Mouse (Mus musculus) forebrain, embryonic 12.5 days (tissue): ENCODE data around the gene Prcd. TPM values are rescaled to one million over a fixed set of nuclear protein-coding genes. Genes with fewer than 3 reads are reported as not detected.

Experiments used
- ATAC-seq: fragments of 200-750 bp; cut with Nextera tagmentation; 2 replicates; pipeline ENCODE4 v1.8.0; 2017; ENCODE audit warnings: moderate TSS enrichment; ENCODE audit not compliant: low FRiP score
- H3K27ac ChIP-seq: fragments of 300-500 bp; sonication (generic); 2 replicates; pipeline ENCODE4 v1.5.1; 2016; ENCODE audit warnings: mild to moderate bottlenecking
- H3K27me3 ChIP-seq: fragments of 300-500 bp; sonication (generic); 2 replicates; pipeline ENCODE4 v1.6.1; 2016; ENCODE audit warnings: mild to moderate bottlenecking
- H3K36me3 ChIP-seq: fragments of 300-500 bp; sonication (generic); replicated peaks from 2 replicates; pipeline ENCODE4 v1.6.1; 2016; ENCODE audit warnings: mild to moderate bottlenecking
- H3K4me1 ChIP-seq: fragments of 300-500 bp; sonication (generic); 2 replicates; pipeline ENCODE4 v1.6.1; 2016
- H3K4me2 ChIP-seq: fragments of 300-500 bp; sonication (generic); 2 replicates; pipeline ENCODE4 v1.6.1; 2016; ENCODE audit warnings: mild to moderate bottlenecking, moderate library complexity
- H3K4me3 ChIP-seq: fragments of 300-500 bp; sonication (generic); replicated peaks from 2 replicates; pipeline ENCODE4 v1.5.1; 2016; ENCODE audit warnings: mild to moderate bottlenecking
- H3K9ac ChIP-seq: fragments of 300-500 bp; sonication (generic); 2 replicates; pipeline ENCODE4 v1.6.1; 2016; ENCODE audit warnings: mild to moderate bottlenecking
- H3K9me3 ChIP-seq: fragments of 300-500 bp; sonication (generic); 2 replicates; pipeline ENCODE4 v1.6.1; 2016
- WGBS: fragments of 180-500 bp; shearing (Covaris S2); methylation state at CpG from one replicate; pipeline ENCODE4 v1.1.7; 2016; 5-methylcytosine and 5-hydroxymethylcytosine counted together
- polyA plus RNA-seq: library from polyadenylated mRNA; unstranded; fragments of >200 nt; fragmentation: Nextera tagmentation; extraction: Ambion mirVana; gene quantifications from 2 replicates; pipeline ENCODE4 v1.2.1, GENCODE M21; 2016

The Prcd gene
- polyA plus RNA-seq, 1 experiment from 2014 or later = 1.3 TPM

DNA sequence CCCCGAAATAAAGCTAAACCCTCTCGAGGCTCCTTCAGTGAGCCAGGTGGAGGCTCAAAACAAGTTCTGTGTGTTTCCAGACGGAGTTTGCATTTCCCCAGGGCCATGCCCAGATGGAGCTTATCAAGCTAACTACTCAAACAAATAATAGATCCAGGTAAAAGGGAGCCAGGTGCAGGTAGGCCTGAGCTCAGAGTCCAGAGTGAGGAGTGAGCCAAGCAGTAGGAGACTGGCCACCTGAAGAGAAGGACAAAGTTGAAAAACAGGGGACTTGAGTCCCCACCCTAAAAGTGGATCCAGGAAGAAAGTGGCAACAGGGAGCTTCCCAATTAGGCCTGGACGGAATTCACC is 40.5 kb downstream of the Prcd start:
- 28% methylated on average over 4 of the region's 4 CpGs for WGBS
- Histone ChIP-seq H3K27ac (no peak overlapping the region), H3K36me3 (no peaks in the 10 kb centered on the region), H3K4me1 (peaks cover 16% of the 10 kb centered on the region), H3K27me3 (peaks cover 43% of the 10 kb centered on the region), H3K4me2 (peak overlapping the region; percentile 60), H3K4me3 (peak overlapping the region; percentile 39), H3K9me3 (no peaks in the 10 kb centered on the region), H3K9ac (peak overlapping the region; percentile 40; the same call in 1 of the 2 replicates)
- ATAC-seq = no peak

DNA sequence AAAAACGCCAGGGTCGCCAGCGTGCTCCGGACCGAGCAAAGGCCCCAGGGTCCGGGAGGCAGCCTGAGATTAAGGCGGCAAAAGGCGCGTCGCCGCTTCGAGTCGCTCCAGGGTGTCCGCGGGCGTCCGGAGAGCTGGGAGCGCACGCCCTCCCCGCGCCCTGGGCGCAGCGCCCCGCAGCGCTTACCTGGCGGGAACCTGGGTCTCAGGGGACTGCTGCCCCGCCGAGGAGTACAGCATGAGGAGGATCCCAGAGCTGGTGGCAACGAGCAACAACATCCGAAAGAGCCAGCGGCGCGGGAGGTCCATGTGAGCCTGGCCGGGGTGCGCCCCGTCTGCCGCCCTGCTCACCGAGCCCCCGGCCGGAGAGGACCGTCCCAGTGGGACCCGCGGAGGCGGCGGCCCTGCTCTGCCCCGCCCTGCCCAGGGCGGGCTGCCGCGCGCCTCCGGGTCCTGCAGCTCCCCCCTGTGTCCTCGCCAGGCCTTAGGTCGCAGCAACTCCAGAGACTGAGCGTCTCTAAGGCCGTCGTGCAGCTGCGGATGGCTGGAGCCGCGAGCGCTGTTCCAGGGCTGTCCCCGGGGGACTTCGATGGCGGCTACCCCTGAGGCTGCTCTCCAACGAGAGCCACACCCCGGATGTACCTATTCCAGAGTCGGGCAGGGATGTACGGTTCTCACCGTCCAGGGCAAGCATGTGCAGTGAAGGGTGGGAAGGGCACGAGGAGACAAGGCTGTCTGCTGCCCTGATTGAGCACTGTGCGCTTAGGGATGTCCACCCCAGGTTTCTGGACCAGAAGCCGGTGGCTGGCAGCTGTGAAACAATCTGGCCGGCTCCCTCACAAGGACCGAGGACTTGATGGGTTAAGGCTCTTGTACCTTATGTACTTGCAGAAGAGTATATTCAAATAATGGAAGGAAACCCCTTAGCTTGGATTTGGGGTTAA is 41.2 kb downstream of the Prcd start:
- H3K4me3 ChIP-seq = peak overlapping the region; percentile 39
- no peaks in the 10 kb centered on the region for H3K36me3 ChIP-seq
- H3K27me3 ChIP-seq = peaks cover 43% of the 10 kb centered on the region
- H3K4me1 ChIP-seq = peaks cover 16% of the 10 kb centered on the region
- no peaks in the 10 kb centered on the region for H3K9me3 ChIP-seq
- no peak for ATAC-seq
- H3K9ac ChIP-seq = peak overlapping the region; percentile 40
- peak overlapping the region; percentile 60 for H3K4me2 ChIP-seq
- no peak overlapping the region for H3K27ac ChIP-seq
- 1% methylated on average over 70 of the region's 73 CpGs for WGBS

DNA sequence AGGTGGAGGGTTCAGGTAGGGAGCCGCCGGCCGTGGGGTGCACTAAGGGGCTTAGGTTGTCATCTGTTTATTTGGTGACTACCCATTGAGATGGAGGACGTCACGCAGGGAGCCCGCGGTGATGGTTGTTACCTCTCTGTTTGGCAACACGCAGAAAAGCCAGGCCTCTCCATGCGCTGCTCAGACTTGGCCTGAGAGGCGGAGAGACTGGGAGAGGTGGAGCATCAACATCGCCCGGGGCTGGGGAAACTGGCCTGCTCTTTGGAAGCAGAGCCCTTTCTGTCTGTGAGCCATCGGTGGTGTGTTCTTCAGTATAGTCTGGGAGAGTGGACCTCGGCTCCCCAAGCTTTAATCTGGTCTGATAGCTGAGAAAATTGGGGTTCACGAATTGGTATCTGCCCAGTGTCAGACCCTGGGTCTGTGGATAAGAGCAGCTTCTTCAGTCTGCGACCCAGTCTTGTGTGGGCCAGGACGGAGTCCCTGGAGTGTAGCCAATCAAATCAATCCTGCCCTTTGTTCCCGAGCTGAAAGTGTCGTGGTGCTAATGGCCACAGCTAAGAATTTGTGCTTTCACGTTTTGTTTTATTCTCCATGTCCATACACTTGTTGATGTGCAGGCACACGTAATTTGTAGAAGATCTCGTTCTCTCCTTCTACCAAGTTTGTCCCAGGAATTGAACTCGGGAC is 42.0 kb downstream of the Prcd start:
- Histone ChIP-seq H3K9me3 (no peaks in the 10 kb centered on the region), H3K27ac (no peak overlapping the region), H3K9ac (no peak overlapping the region), H3K4me1 (peaks cover 16% of the 10 kb centered on the region), H3K27me3 (peaks cover 43% of the 10 kb centered on the region), H3K4me3 (no peak overlapping the region), H3K36me3 (no peaks in the 10 kb centered on the region), H3K4me2 (no peak overlapping the region)
- no peak for ATAC-seq
- 22% methylated on average over 23 of the region's 23 CpGs for WGBS

DNA sequence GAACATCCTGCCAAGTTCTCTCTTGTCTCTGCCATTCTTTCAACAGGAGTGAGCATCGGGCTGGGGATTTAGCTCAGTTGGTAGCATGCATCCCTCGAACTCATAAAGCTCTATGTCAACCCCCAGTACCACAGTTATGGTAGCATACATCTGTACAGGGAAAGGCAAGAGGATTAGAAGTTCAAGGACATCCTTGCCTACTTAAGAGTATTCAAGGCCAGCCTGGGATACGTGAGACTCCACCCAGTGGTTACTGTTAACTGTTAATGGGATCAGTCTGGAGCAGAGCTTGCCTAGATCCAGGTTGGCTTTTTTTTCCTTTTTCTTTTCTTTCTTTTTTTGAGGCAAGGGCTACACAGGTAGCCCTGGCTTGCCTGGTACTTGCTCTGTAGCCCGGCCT is 43.1 kb downstream of the Prcd start:
- Histone ChIP-seq H3K9ac (no peak overlapping the region), H3K9me3 (no peaks in the 10 kb centered on the region), H3K27me3 (peaks cover 43% of the 10 kb centered on the region), H3K4me1 (peaks cover 16% of the 10 kb centered on the region), H3K4me2 (no peak overlapping the region), H3K36me3 (no peaks in the 10 kb centered on the region), H3K4me3 (no peak overlapping the region), H3K27ac (no peak overlapping the region)
- WGBS = 87% methylated on average over 4 of the region's 4 CpGs
- ATAC-seq = no peak

DNA sequence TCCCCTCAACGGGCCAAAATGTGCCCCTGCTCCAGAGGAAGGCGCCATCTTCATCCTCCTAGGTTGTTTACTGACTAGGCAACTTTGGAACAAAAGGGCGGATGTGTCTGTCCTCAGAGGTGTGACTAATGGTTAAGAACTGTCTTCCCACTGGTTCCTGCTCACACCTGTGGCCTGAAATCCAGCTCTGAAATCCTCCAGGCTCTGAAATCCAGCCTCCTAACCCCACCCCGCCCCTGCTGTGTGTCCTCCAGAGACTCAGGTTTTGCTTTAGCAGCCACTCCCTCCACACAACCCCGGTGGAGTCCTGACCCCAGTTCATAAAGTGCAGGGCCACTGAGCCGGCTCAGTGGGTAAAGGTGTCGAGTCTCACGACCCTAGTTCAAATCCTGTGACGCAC is 44.2 kb downstream of the Prcd start:
- H3K9me3 ChIP-seq = no peaks in the 10 kb centered on the region
- WGBS = 72% methylated on average over 9 of the region's 9 CpGs
- peaks cover 40% of the 10 kb centered on the region for H3K27me3 ChIP-seq
- no peak overlapping the region for H3K4me2 ChIP-seq
- no peak for ATAC-seq
- no peak overlapping the region for H3K9ac ChIP-seq
- no peak overlapping the region for H3K4me3 ChIP-seq
- H3K4me1 ChIP-seq = peaks cover 16% of the 10 kb centered on the region
- H3K27ac ChIP-seq = no peak overlapping the region
- H3K36me3 ChIP-seq = no peaks in the 10 kb centered on the region

DNA sequence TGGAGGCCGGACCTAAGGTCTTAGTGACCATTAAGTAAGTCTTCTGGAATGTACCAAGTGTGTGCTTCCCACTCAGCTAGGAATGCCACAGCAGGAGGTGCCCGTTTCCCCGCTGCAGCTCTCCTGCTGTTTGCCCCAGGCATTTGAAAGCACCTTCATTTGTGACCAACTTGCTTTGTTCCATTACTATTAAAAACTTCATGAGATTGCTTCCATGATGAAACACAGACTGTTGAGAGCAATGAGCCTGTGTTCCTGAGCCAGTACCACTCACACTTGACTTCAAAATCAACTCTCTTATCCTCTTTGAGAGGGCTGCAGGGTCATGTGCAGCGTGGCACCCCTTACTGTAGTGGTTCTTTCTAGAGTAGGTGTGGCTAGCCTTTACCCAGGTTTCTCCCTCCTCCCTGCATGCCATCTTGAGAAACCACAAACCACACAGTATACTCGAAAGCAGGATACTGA is 48.1 kb downstream of the Prcd start:
- no peak for ATAC-seq
- Histone ChIP-seq H3K27ac (no peak overlapping the region), H3K4me3 (no peak overlapping the region), H3K9ac (no peak overlapping the region), H3K36me3 (no peaks in the 10 kb centered on the region), H3K4me1 (no peaks in the 10 kb centered on the region), H3K9me3 (no peaks in the 10 kb centered on the region), H3K4me2 (no peak overlapping the region), H3K27me3 (peaks cover 4% of the 10 kb centered on the region)
- 36% methylated on average over 5 of the region's 5 CpGs for WGBS

DNA sequence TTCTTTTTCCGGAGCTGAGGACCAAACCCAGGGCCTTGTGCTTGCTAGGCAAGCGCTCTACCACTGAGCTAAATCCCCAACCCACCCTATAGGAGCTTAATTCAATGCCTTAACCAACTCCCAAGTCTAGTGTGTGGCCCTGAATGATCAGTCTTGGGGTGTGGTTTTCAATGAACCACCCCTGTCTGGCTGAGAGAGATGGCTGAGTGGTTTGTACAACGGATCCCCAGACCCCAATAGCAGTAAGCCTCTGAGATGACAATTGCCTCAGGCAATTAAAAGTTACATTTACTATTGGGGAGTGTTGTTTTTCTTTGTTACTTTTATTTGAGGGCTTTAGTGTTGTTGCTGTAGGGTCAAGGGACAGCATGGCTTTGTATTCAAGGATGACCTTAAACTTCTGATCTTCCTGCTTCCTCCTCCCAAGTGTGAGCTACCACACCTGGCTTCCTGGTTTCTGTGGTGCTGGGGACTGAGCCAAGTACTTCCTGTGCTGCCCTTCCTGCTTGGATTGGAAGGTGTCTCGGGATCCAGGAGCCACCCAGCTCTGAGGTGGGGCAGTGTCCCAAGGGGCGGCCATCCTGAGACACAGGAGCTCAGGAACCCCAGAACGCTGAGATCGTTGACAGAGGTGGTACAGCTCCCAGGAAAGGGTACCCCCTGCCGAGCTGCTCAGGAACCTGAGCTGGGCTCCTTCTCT is 51.2 kb downstream of the Prcd start:
- Histone ChIP-seq H3K4me1 (no peaks in the 10 kb centered on the region), H3K36me3 (no peaks in the 10 kb centered on the region), H3K27me3 (no peaks in the 10 kb centered on the region), H3K9me3 (no peaks in the 10 kb centered on the region), H3K4me2 (no peak overlapping the region), H3K9ac (no peak overlapping the region), H3K4me3 (no peak overlapping the region), H3K27ac (no peak overlapping the region)
- 93% methylated on average over 8 of the region's 8 CpGs for WGBS
- ATAC-seq = no peak

DNA sequence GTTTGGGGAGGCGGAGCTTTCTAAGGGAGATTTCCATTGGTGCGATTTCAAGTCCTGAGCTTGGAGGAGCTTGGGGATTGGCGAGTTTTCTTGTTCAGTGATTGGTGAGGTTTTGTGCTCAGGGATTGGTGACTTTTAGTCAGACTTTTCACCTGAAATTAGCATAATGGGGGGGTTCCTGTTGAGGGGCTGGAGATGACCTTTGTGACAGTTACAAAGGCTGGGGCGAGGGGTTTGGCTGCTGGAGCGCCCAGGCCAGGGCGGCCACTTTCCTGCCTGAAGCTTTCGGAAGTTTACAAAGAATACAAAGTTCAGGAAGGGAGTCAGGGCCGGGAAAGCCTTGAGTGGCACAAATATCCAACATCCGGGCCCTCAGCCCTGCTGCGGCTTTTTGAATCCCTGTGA is 51.9 kb downstream of the Prcd start:
- Histone ChIP-seq H3K9ac (no peak overlapping the region), H3K4me3 (no peak overlapping the region), H3K4me2 (no peak overlapping the region), H3K4me1 (peaks cover 2% of the 10 kb centered on the region), H3K9me3 (no peaks in the 10 kb centered on the region), H3K27ac (no peak overlapping the region), H3K36me3 (no peaks in the 10 kb centered on the region), H3K27me3 (no peaks in the 10 kb centered on the region)
- 92% methylated on average over 10 of the region's 10 CpGs for WGBS
- no peak for ATAC-seq

DNA sequence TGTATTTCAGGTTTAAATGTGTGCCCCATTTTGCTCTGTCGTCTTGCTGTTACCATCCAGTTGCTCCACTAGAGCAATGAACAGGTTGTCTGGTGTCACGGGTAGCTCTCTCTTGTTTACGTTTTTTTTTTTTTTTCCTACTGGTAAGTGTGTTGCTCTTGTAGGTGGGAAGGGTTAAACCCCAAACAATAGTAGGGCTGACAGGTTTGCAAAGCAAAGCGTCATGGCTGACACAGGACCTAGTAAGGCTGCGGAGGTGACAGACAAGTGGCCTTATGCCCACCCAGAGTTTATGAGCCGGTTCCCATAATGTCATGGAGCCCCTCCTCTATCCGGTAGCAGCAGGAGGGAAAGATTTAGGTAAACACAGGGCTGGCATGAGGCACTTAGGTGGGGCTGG is 53.0 kb downstream of the Prcd start:
- Histone ChIP-seq H3K4me3 (no peak overlapping the region), H3K27me3 (no peaks in the 10 kb centered on the region), H3K36me3 (no peaks in the 10 kb centered on the region), H3K27ac (no peak overlapping the region), H3K9ac (no peak overlapping the region), H3K4me2 (no peak overlapping the region), H3K4me1 (peaks cover 7% of the 10 kb centered on the region), H3K9me3 (no peaks in the 10 kb centered on the region)
- ATAC-seq = no peak
- WGBS = 59% methylated on average over 7 of the region's 7 CpGs

DNA sequence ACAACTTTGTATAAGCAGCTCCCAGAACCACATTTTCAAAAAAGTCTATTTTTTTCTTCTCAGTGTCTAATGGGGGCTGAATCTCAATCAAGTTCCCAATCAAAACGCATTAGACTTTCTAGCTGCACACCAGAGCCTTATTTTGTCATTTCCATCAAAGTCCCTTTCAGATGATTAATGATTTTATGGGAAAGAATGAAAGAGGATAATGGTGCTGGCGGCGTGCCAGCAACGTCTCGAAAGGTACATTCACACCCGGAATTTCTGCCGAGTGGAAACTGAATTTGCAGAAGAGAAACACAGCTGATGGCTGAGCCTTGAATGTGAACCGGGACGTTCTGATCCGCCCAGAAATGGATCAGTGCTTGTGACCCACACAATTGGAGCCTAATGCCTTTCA is 56.8 kb downstream of the Prcd start:
- H3K4me3 ChIP-seq = no peak overlapping the region
- H3K9me3 ChIP-seq = no peaks in the 10 kb centered on the region
- H3K4me2 ChIP-seq = no peak overlapping the region
- 41% methylated on average over 10 of the region's 10 CpGs for WGBS
- no peaks in the 10 kb centered on the region for H3K36me3 ChIP-seq
- no peak for ATAC-seq
- no peaks in the 10 kb centered on the region for H3K27me3 ChIP-seq
- H3K9ac ChIP-seq = no peak overlapping the region
- H3K4me1 ChIP-seq = peaks cover 7% of the 10 kb centered on the region
- peak overlapping the region; percentile 42; the same call in 1 of the 2 replicates for H3K27ac ChIP-seq

DNA sequence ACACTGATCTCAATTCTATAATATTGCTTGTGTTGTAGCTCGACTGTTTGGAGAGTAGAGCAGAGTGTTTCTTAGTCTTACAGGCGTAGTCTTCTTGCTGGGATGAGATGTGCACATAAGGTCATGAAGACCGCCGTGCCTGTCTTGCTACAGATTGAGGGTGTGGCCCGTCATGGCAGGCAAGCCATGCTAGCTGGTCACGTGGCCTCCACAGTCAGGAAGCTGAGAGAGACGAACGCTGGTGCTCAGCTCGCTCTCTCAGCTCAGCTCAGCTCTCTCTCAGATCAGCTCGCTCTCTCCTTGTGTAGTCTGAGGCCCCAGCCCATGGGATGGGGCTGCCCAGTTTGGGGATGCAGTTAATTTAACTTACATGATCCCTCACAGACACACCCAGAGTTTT is 57.5 kb downstream of the Prcd start:
- no peaks in the 10 kb centered on the region for H3K27me3 ChIP-seq
- H3K27ac ChIP-seq = peak overlapping the region; percentile 42
- H3K36me3 ChIP-seq = no peaks in the 10 kb centered on the region
- WGBS = 90% methylated on average over 10 of the region's 10 CpGs
- H3K4me3 ChIP-seq = no peak overlapping the region
- no peak for ATAC-seq
- no peaks in the 10 kb centered on the region for H3K9me3 ChIP-seq
- peaks cover 7% of the 10 kb centered on the region for H3K4me1 ChIP-seq
- H3K4me2 ChIP-seq = no peak overlapping the region
- H3K9ac ChIP-seq = no peak overlapping the region

DNA sequence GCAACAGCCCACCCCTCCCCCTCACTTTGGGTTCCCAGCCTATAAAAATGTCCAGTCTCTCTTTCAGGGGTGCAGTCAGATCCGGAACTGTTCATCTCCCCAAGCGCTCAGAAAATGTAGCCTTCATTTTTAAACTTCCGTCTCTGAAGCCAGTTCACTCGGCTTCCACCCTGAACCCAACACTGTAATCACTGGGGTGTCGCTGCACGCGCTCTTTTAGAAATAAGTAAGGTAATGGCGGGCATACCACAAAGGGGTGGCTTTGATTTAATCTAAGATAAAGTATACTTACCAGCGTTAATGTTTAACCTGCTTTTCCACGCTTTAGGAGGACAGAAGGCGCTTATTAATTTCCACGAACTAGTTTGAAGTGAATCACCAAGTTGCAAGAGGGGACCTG is 60.7 kb downstream of the Prcd start:
- Histone ChIP-seq H3K36me3 (no peaks in the 10 kb centered on the region), H3K9ac (no peak overlapping the region), H3K4me2 (no peak overlapping the region), H3K4me3 (no peak overlapping the region), H3K9me3 (no peaks in the 10 kb centered on the region), H3K4me1 (peaks cover 7% of the 10 kb centered on the region), H3K27ac (no peak overlapping the region), H3K27me3 (no peaks in the 10 kb centered on the region)
- WGBS = 94% methylated on average over 12 of the region's 12 CpGs
- ATAC-seq = no peak
